Mouse (Mus musculus) G1E (cell line): ENCODE results near the gene Mroh2a.

Source experiments
- CTCF ChIP-seq: IDR thresholded peaks from 2 replicates; pipeline ENCODE4 v1.5.1; 2012; ENCODE audit warnings: low read depth, low read length, inconsistent platforms, mixed read lengths
- GATA1 ChIP-seq: IDR thresholded peaks from 2 replicates; pipeline ENCODE4 v1.6.1; 2012; ENCODE audit warnings: borderline replicate concordance, low read length, inconsistent platforms, mixed read lengths
- POLR2AphosphoS5 ChIP-seq: IDR thresholded peaks from 2 replicates; pipeline ENCODE4 v1.6.1; 2012; ENCODE audit warnings: low read depth, low read length, inconsistent platforms; ENCODE audit not compliant: insufficient replicate concordance
- TAL1 ChIP-seq: conservative IDR thresholded peaks from 2 replicates; pipeline ENCODE4 v1.6.1; 2012; ENCODE audit warnings: low read depth, low read length, inconsistent platforms, mixed read lengths

GRCm38 (mm10) chr1:88304261-88304985 is 77.6 kb downstream of the Mroh2a start:
- TF ChIP-seq CTCF (no peak), TAL1 (no peak), GATA1 (no peak), POLR2AphosphoS5 (no peak)
